Mouse (Mus musculus): ENCODE data around the gene Mbtps1. TPM values are rescaled to one million over a fixed set of nuclear protein-coding genes. Genes with fewer than 3 reads are reported as not detected.

Gene Mbtps1
- total RNA-seq, 1 experiment from 2014 or later: 25.1 TPM

Other genes with a start within 250 kb of the Mbtps1 start
- gene Hsbp1, start 214.2 kb downstream of the Mbtps1 start, total RNA-seq (2017): 75.3 to 78.1 TPM (median 76.0 TPM) in 3 replicates
- 8.7 to 15.0 TPM (median 10.3 TPM) in 3 replicates for gene Mlycd, start 163.9 kb downstream of the Mbtps1 start, total RNA-seq (2017)
- gene Osgin1, start 124.6 kb downstream of the Mbtps1 start, total RNA-seq (2017): 6.2 to 9.9 TPM (median 7.8 TPM) in 3 replicates
- gene Necab2, start 112.0 kb downstream of the Mbtps1 start, total RNA-seq (2017): not detected in 3 replicates
- not detected in 3 replicates for gene Slc38a8, start 57.0 kb downstream of the Mbtps1 start, total RNA-seq (2017)
- gene Hsdl1, start 16.4 kb upstream of the Mbtps1 start, total RNA-seq (2017): 25.5 to 34.2 TPM (median 27.4 TPM) in 3 replicates
- gene Dnaaf1, start 16.5 kb upstream of the Mbtps1 start, total RNA-seq (2017): 1.3 TPM in 1 of 3 replicates, not detected in the others
- 4.6 to 8.2 TPM (median 6.0 TPM) in 3 replicates for gene Taf1c, start 46.5 kb upstream of the Mbtps1 start, total RNA-seq (2017)
- not detected in 3 replicates for gene Adad2, start 54.0 kb upstream of the Mbtps1 start, total RNA-seq (2017)
- gene Kcng4, start 76.9 kb upstream of the Mbtps1 start, total RNA-seq (2017): not detected in 3 replicates
- not detected in 3 replicates for gene Wfdc1, start 107.6 kb upstream of the Mbtps1 start, total RNA-seq (2017)
- gene Atp2c2, start 141.3 kb upstream of the Mbtps1 start, total RNA-seq (2017): not detected in 3 replicates
- 2.2 to 8.0 TPM (median 3.8 TPM) in 3 replicates for gene Tldc1, start 219.7 kb upstream of the Mbtps1 start, total RNA-seq (2017)